Mouse (Mus musculus) testis, adult 2 months (tissue): ENCODE data around the gene Ust.

ENCODE experiments used
- CTCF ChIP-seq: fragments of 200-500 bp; IDR thresholded peaks from 2 replicates; pipeline ENCODE4 v1.5.1; 2012; ENCODE audit warnings: low read depth, mild to moderate bottlenecking, inconsistent platforms, low read length, moderate library complexity; ENCODE audit not compliant: control insufficient read depth, insufficient read depth, insufficient replicate concordance
- POLR2A ChIP-seq: fragments of 200-500 bp; IDR thresholded peaks from 2 replicates; pipeline ENCODE4 v1.6.1; 2012; ENCODE audit warnings: low read depth, mild to moderate bottlenecking, inconsistent platforms, low read length, moderate library complexity; ENCODE audit not compliant: control insufficient read depth

DNA sequence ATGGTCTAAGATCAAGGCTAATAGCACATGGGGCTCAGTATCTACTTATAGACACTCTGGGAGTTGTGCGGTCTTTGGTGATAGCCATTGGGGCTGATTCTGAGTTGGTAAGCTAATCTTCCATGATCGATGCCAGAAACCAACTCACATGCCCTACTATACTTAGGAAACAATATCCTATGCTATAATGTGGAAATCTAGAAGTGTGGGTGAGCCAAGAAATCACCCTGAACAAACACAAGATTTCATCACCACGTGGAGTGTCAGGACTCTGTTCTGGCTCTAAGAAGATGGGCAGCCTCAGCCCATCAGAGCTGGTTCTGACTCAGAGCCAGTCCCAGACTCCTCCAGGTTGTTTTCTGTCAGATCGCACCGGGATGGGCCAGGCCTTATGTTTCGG, 286.1 kb downstream of the Ust start:
- TF ChIP-seq CTCF (no peak), POLR2A (no peak)
